Mouse (Mus musculus): Measurements from ENCODE around the gene Wars.

GRCm38 (mm10) chr12:108937506-108937905 lies 43.5 kb upstream of the Wars start:
- no peak for TF ChIP-seq CTCF (IDR thresholded peaks at IDR 0.05; ENCODE audit: borderline replicate concordance, insufficient read depth, low read length)
- no peak for TF ChIP-seq POLR2A (IDR thresholded peaks at IDR 0.05; ENCODE audit: low read depth, low read length)
